Mouse (Mus musculus) MEL (cell line): Measurements from ENCODE around the gene Apbb2. TPM values are rescaled to one million over a fixed set of nuclear protein-coding genes. Genes with fewer than 3 reads are reported as not detected.
"Not testable (repeated sequence)": the region's sequence is repeated elsewhere in the genome, so short reads cannot be mapped to it uniquely, and the experiment has no call there.

Source experiments
- DNase-seq: peaks from one replicate; pipeline ENCODE4 v3.0.0; 2011; ENCODE audit warnings: low read depth, low spot score
- H3K27ac ChIP-seq: 2 replicates; pipeline ENCODE4 v1.5.1; 2012; ENCODE audit warnings: low read depth, mild to moderate bottlenecking, control low read depth, low read length, moderate library complexity; ENCODE audit not compliant: control insufficient read depth
- H3K27me3 ChIP-seq, 2 experiments: fragments of 150-350 bp in 1 of 2; sonication (generic) in 1 of 2; 2 replicates each; pipeline ENCODE4 v1.6.1; 2012; ENCODE audit warnings: low read length in 2 of 2, mild to moderate bottlenecking in 2 of 2, improper control_type of control experiment in 1 of 2, moderate library complexity in 1 of 2; ENCODE audit not compliant: insufficient read depth in 2 of 2, control insufficient read depth in 1 of 2
- H3K36me3 ChIP-seq, 2 experiments: 2 replicates each; pipeline ENCODE4 v1.6.1; 2012 to 2014; ENCODE audit warnings: low read length in 2 of 2, improper control_type of control experiment in 1 of 2, inconsistent platforms in 1 of 2, mild to moderate bottlenecking in 1 of 2; ENCODE audit not compliant: insufficient read depth in 2 of 2, control insufficient read depth in 1 of 2
- H3K4me1 ChIP-seq, 2 experiments: fragments of 150-350 bp in 1 of 2; sonication (generic) in 1 of 2; 2 replicates each; pipeline ENCODE4 v1.6.1; 2012; ENCODE audit warnings: low read length in 2 of 2, improper control_type of control experiment in 1 of 2, mild to moderate bottlenecking in 1 of 2; ENCODE audit not compliant: insufficient read depth in 2 of 2, control insufficient read depth in 1 of 2
- H3K4me3 ChIP-seq, 2 experiments: fragments of 150-350 bp in 1 of 2; sonication (generic) in 1 of 2; 2 replicates each; pipeline ENCODE4 v1.5.1; 2012; ENCODE audit warnings: low read depth in 2 of 2, low read length in 2 of 2, mild to moderate bottlenecking in 2 of 2, moderate library complexity in 2 of 2, control low read depth in 1 of 2, improper control_type of control experiment in 1 of 2; ENCODE audit not compliant: control insufficient read depth in 1 of 2, insufficient read depth in 1 of 2
- H3K79me2 ChIP-seq: 2 replicates; pipeline ENCODE4 v1.6.1; 2012; ENCODE audit warnings: mild to moderate bottlenecking, low read length, moderate library complexity; ENCODE audit not compliant: control insufficient read depth, poor library complexity, insufficient read depth
- H3K9ac ChIP-seq: 2 replicates; pipeline ENCODE4 v1.6.1; 2012; ENCODE audit warnings: low read depth, mild to moderate bottlenecking, control low read depth, low read length, moderate library complexity; ENCODE audit not compliant: control insufficient read depth, poor library complexity, severe bottlenecking
- H3K9me3 ChIP-seq: fragments of 150-350 bp; sonication (generic); replicated peaks from 2 replicates; pipeline ENCODE4 v1.6.1; 2012; ENCODE audit warnings: mild to moderate bottlenecking, low read length, improper control_type of control experiment, moderate library complexity; ENCODE audit not compliant: insufficient read depth
- BHLHE40 ChIP-seq: IDR thresholded peaks from 2 replicates; pipeline ENCODE4 v1.6.1; 2012; ENCODE audit warnings: low read depth, mild to moderate bottlenecking, inconsistent platforms, low read length, improper control_type of control experiment, borderline replicate concordance
- ETS1 ChIP-seq: IDR thresholded peaks from 2 replicates; pipeline ENCODE4 v1.6.1; 2012; ENCODE audit warnings: low read depth, mild to moderate bottlenecking, inconsistent platforms, low read length, improper control_type of control experiment, moderate library complexity
- GABPA ChIP-seq: IDR thresholded peaks from 2 replicates; pipeline ENCODE4 v1.6.1; 2012; ENCODE audit warnings: low read depth, mild to moderate bottlenecking, inconsistent platforms, low read length, improper control_type of control experiment, moderate library complexity
- GATA1 ChIP-seq: IDR thresholded peaks from 2 replicates; pipeline ENCODE4 v1.6.1; 2011; ENCODE audit warnings: low read depth, low read length, improper control_type of control experiment
- KAT2A ChIP-seq: conservative IDR thresholded peaks from 2 replicates; pipeline ENCODE4 v1.6.1; 2012; ENCODE audit warnings: low read depth, low read length, improper control_type of control experiment, inconsistent platforms
- MAX ChIP-seq: IDR thresholded peaks from 2 replicates; pipeline ENCODE4 v1.6.1; 2011; ENCODE audit warnings: low read length, improper control_type of control experiment
- MXI1 ChIP-seq: IDR thresholded peaks from 2 replicates; pipeline ENCODE4 v1.6.1; 2011; ENCODE audit warnings: mild to moderate bottlenecking, low read depth, low read length, improper control_type of control experiment
- MYC ChIP-seq: IDR thresholded peaks from 2 replicates; pipeline ENCODE4 v1.6.1; 2011; ENCODE audit warnings: low read depth, mild to moderate bottlenecking, low read length, improper control_type of control experiment, moderate library complexity
- POLR2A ChIP-seq, 2 experiments: IDR thresholded peaks; 2 replicates each; pipeline ENCODE4 v1.6.1; 2011 to 2012; ENCODE audit warnings: low read length in 2 of 2, mild to moderate bottlenecking in 2 of 2, control low read depth in 1 of 2, improper control_type of control experiment in 1 of 2, low read depth in 1 of 2, moderate library complexity in 1 of 2; ENCODE audit not compliant: control insufficient read depth in 1 of 2, insufficient read depth in 1 of 2, poor library complexity in 1 of 2
- TAL1 ChIP-seq: IDR thresholded peaks from 2 replicates; pipeline ENCODE4 v1.6.1; 2012; ENCODE audit warnings: mild to moderate bottlenecking, inconsistent platforms, low read length, moderate library complexity, mixed read lengths
- TBP ChIP-seq: IDR thresholded peaks from 2 replicates; pipeline ENCODE4 v1.8.0; 2011; ENCODE audit warnings: low read depth, low read length, improper control_type of control experiment
- TCF12 ChIP-seq: IDR thresholded peaks from 2 replicates; pipeline ENCODE4 v1.6.1; 2014; ENCODE audit warnings: low read depth, mild to moderate bottlenecking, inconsistent platforms, low read length, improper control_type of control experiment, moderate library complexity
- UBTF ChIP-seq: IDR thresholded peaks from 2 replicates; pipeline ENCODE4 v1.6.1; 2012; ENCODE audit warnings: low read depth, mild to moderate bottlenecking, inconsistent platforms, low read length, improper control_type of control experiment, moderate library complexity, borderline replicate concordance; ENCODE audit not compliant: insufficient read depth
- USF2 ChIP-seq, 2 experiments: IDR thresholded peaks; 2 replicates each; pipeline ENCODE4 v1.6.1; 2011 to 2012; ENCODE audit warnings: improper control_type of control experiment in 2 of 2, low read length in 2 of 2, borderline replicate concordance in 1 of 2, inconsistent platforms in 1 of 2, low read depth in 1 of 2, mild to moderate bottlenecking in 1 of 2; ENCODE audit not compliant: insufficient read depth in 1 of 2
- ZC3H11A ChIP-seq: IDR thresholded peaks from 2 replicates; pipeline ENCODE4 v1.6.1; 2012; ENCODE audit warnings: low read depth, mild to moderate bottlenecking, inconsistent platforms, low read length, improper control_type of control experiment
- ZMIZ1 ChIP-seq: IDR thresholded peaks from 2 replicates; pipeline ENCODE4 v1.6.1; 2012; ENCODE audit warnings: low read depth, mild to moderate bottlenecking, inconsistent platforms, low read length, improper control_type of control experiment, moderate library complexity
- polyA plus RNA-seq, 2 experiments: library from polyadenylated mRNA; stranded (reverse) in 1 of 2; unstranded in 1 of 2; fragments of >175 nt in 1 of 2; fragments of >200 nt in 1 of 2; gene quantifications; 2 replicates each; pipeline versions ENCODE4 v1.2.1 to v1.2.4; 2012; ENCODE audit warnings: low replicate concordance in 2 of 2, low read depth in 1 of 2; ENCODE audit not compliant: insufficient read length in 2 of 2, insufficient read depth in 1 of 2, missing spikeins in 1 of 2
- total RNA-seq: library from RNA; depleted of rRNA; stranded (reverse); fragments of 300-350 nt; gene quantifications from 2 replicates; pipeline ENCODE4 v1.2.3, GENCODE M21; 2012

The Apbb2 gene
- total and polyA plus RNA-seq, 3 experiments = not detected

- H3K4me3 ChIP-seq = no peak within 1 kb of the TSS
- no peak within 1 kb of the TSS for H3K9ac ChIP-seq
- no peaks in the 10 kb centered on the region for H3K4me1 ChIP-seq
- no peaks in the 10 kb centered on the region for H3K9me3 ChIP-seq
- H3K36me3 ChIP-seq = no peaks in the 10 kb centered on the region
- no peak for DNase-seq
- no peak for TF ChIP-seq MXI1
- no peak for TF ChIP-seq ZMIZ1
- no peak for TF ChIP-seq MAX
- TF ChIP-seq MYC = no peak
- no peak for TF ChIP-seq BHLHE40
- TF ChIP-seq GABPA = no peak
- TF ChIP-seq KAT2A = no peak
- TF ChIP-seq TCF12 = no peak
- no peak for TF ChIP-seq TBP
- no peak for TF ChIP-seq POLR2A (IDR thresholded peaks at IDR 0.05; ENCODE audit: control insufficient read depth in 1 of 2, insufficient read depth in 1 of 2, low read depth in 1 of 2, low read length in 2 of 2, poor library complexity in 1 of 2)
- no peak for TF ChIP-seq ZC3H11A
- no peak for TF ChIP-seq GATA1
- TF ChIP-seq ETS1 = no peak
- TF ChIP-seq USF2 (IDR thresholded peaks at IDR 0.05; ENCODE audit: borderline replicate concordance in 1 of 2, insufficient read depth in 1 of 2, low read depth in 1 of 2, low read length in 2 of 2) = no peak
- H3K79me2 ChIP-seq = no peaks in the 10 kb centered on the region
- H3K27ac ChIP-seq = no peak within 1 kb of the TSS
- H3K27me3 ChIP-seq = no peaks in the 10 kb centered on the region
These were observed 358.7 kb downstream of the Apbb2 start, which contains the start of gene Nsun7 for GRCm38 (mm10) chr5:66259756-66260448. Gene Nsun7, plus strand, starts transcription at chr5:66259897.

GRCm38 (mm10) chr5:66259431-66259755, 359.2 kb downstream of the Apbb2 start:
- not testable (repeated sequence) for DNase-seq, H3K79me2 ChIP-seq, H3K27me3 ChIP-seq, H3K4me3 ChIP-seq, H3K36me3 ChIP-seq, H3K27ac ChIP-seq, H3K9me3 ChIP-seq, H3K4me1 ChIP-seq, H3K9ac ChIP-seq

- Histone ChIP-seq H3K9me3 (no peaks in the 10 kb centered on the region), H3K79me2 (no peaks in the 10 kb centered on the region), H3K4me3 (no peak overlapping the region), H3K4me1 (no peaks in the 10 kb centered on the region), H3K36me3 (no peaks in the 10 kb centered on the region), H3K9ac (no peak overlapping the region), H3K27me3 (no peaks in the 10 kb centered on the region), H3K27ac (no peak overlapping the region)
- no peak for DNase-seq
- TF ChIP-seq UBTF = no peak
- no peak for TF ChIP-seq TBP
- no peak for TF ChIP-seq TAL1
- no peak for TF ChIP-seq ZMIZ1
- TF ChIP-seq MXI1 = no peak
These were observed 359.6 kb downstream of the Apbb2 start for GRCm38 (mm10) chr5:66259000-66259399.
